Mouse (Mus musculus) liver, embryonic 12.5 days (tissue): ENCODE measurements around the gene Rubcn. TPM values are rescaled to one million over a fixed set of nuclear protein-coding genes. Genes with fewer than 3 reads are reported as not detected.
"Not testable (repeated sequence)": the region's sequence is repeated elsewhere in the genome, so short reads cannot be mapped to it uniquely, and the experiment has no call there.

Source experiments
- ATAC-seq: fragments of 200-750 bp; cut with Nextera tagmentation; 2 replicates; pipeline ENCODE4 v1.8.0; 2017; ENCODE audit warnings: moderate number of reproducible peaks, mild to moderate bottlenecking, moderate library complexity
- H3K27ac ChIP-seq: fragments of 300-500 bp; sonication (generic); 2 replicates; pipeline ENCODE4 v1.5.1; 2016; ENCODE audit warnings: mild to moderate bottlenecking
- H3K27me3 ChIP-seq: fragments of 300-500 bp; sonication (generic); replicated peaks from 2 replicates; pipeline ENCODE4 v1.6.1; 2016; ENCODE audit warnings: mild to moderate bottlenecking, moderate library complexity
- H3K36me3 ChIP-seq: fragments of 300-500 bp; sonication (generic); 2 replicates; pipeline ENCODE4 v1.6.1; 2016; ENCODE audit warnings: mild to moderate bottlenecking, moderate library complexity
- H3K4me1 ChIP-seq: fragments of 300-500 bp; sonication (generic); 2 replicates; pipeline ENCODE4 v1.6.1; 2016
- H3K4me2 ChIP-seq: fragments of 300-500 bp; sonication (generic); 2 replicates; pipeline ENCODE4 v1.6.1; 2016; ENCODE audit warnings: mild to moderate bottlenecking, moderate library complexity
- H3K4me3 ChIP-seq: fragments of 300-500 bp; sonication (generic); 2 replicates; pipeline ENCODE4 v1.5.1; 2016; ENCODE audit warnings: mild to moderate bottlenecking, moderate library complexity
- H3K9ac ChIP-seq: fragments of 300-500 bp; sonication (generic); 2 replicates; pipeline ENCODE4 v1.6.1; 2016; ENCODE audit warnings: mild to moderate bottlenecking, moderate library complexity
- H3K9me3 ChIP-seq: fragments of 300-500 bp; sonication (generic); replicated peaks from 2 replicates; pipeline ENCODE4 v1.6.1; 2016; ENCODE audit warnings: mild to moderate bottlenecking, moderate library complexity
- WGBS: fragments of 180-500 bp; shearing (Covaris S2); methylation state at CpG from one replicate; pipeline ENCODE4 v1.1.7; 2016; ENCODE audit not compliant: insufficient replicate concordance; 5-methylcytosine and 5-hydroxymethylcytosine counted together
- polyA plus RNA-seq: library from polyadenylated mRNA; unstranded; fragments of >200 nt; fragmentation: Nextera tagmentation; extraction: Ambion mirVana; gene quantifications from 2 replicates; pipeline ENCODE4 v1.2.1, GENCODE M21; 2016

The Rubcn gene
- polyA plus RNA-seq, result 7.3 and 7.7 TPM in 2 replicates

- Histone ChIP-seq H3K9ac (peak within 1 kb of the TSS; percentile 92), H3K4me3 (peak within 1 kb of the TSS; percentile 76), H3K4me1 (peaks cover 24% of the 10 kb centered on the region), H3K36me3 (no peaks in the 10 kb centered on the region), H3K4me2 (peak within 1 kb of the TSS; percentile 98), H3K27ac (peak within 1 kb of the TSS; percentile 70), H3K27me3 (peaks cover 5% of the 10 kb centered on the region; the same call in 1 of the 2 replicates), H3K9me3 (no peaks in the 10 kb centered on the region)
- under 1% methylated on average over 80 of the region's 83 CpGs for WGBS
- ATAC-seq, result peak; percentile 96
These were observed at the start of gene Rubcn, which contains the start of gene Fyttd1 for GRCm38 (mm10) chr16:32877343-32878156. TSS of gene Rubcn (minus strand) at chr16:32877766. TSS of gene Fyttd1 (plus strand) at chr16:32877500.

GRCm38 (mm10) chr16:32927044-32927443 is 49.5 kb upstream of the Rubcn start:
- no peak for ATAC-seq
- Histone ChIP-seq H3K9me3 (no peaks in the 10 kb centered on the region), H3K4me1 (no peaks in the 10 kb centered on the region), H3K9ac (no peak overlapping the region), H3K4me3 (no peak overlapping the region), H3K27ac (no peak overlapping the region), H3K36me3 (peaks cover 21% of the 10 kb centered on the region), H3K27me3 (no peaks in the 10 kb centered on the region), H3K4me2 (no peak overlapping the region)
- 84% methylated on average over 8 of the region's 8 CpGs for WGBS

GRCm38 (mm10) chr16:32926629-32927028 is 49.1 kb upstream of the Rubcn start:
- ATAC-seq, H3K4me3 ChIP-seq, H3K27me3 ChIP-seq, H3K9ac ChIP-seq, H3K27ac ChIP-seq, H3K9me3 ChIP-seq, H3K4me1 ChIP-seq, H3K4me2 ChIP-seq: not testable (repeated sequence)
- peaks cover 21% of the 10 kb centered on the region for H3K36me3 ChIP-seq
- 88% methylated on average over 9 of the region's 9 CpGs for WGBS

GRCm38 (mm10) chr16:32915292-32916068 is 37.9 kb upstream of the Rubcn start:
- no peak overlapping the region for H3K27ac ChIP-seq
- peak overlapping the region; percentile 84 for H3K4me3 ChIP-seq
- H3K4me2 ChIP-seq, result peak overlapping the region; percentile 86
- H3K9me3 ChIP-seq, result no peaks in the 10 kb centered on the region
- no peak for ATAC-seq
- peaks cover 11% of the 10 kb centered on the region for H3K36me3 ChIP-seq
- peak overlapping the region; percentile 94 for H3K9ac ChIP-seq
- 66% methylated on average over 9 of the region's 9 CpGs for WGBS
- no peaks in the 10 kb centered on the region for H3K27me3 ChIP-seq
- H3K4me1 ChIP-seq, result peaks cover 36% of the 10 kb centered on the region

- ATAC-seq, result peak; percentile 90
- H3K27me3 ChIP-seq, result no peaks in the 10 kb centered on the region
- WGBS, result under 1% methylated on average over 85 of the region's 85 CpGs
- H3K4me2 ChIP-seq, result peak within 1 kb of the TSS; percentile 86
- H3K4me3 ChIP-seq, result peak within 1 kb of the TSS; percentile 84
- peaks cover 36% of the 10 kb centered on the region for H3K4me1 ChIP-seq
- H3K36me3 ChIP-seq, result peaks cover 1% of the 10 kb centered on the region; the same call in 1 of the 2 replicates
- peak within 1 kb of the TSS; percentile 94 for H3K9ac ChIP-seq
- H3K9me3 ChIP-seq, result no peaks in the 10 kb centered on the region
- H3K27ac ChIP-seq, result peak within 1 kb of the TSS; percentile 86
These were observed 36.6 kb upstream of the Rubcn start, which contains the start of gene Lrch3 for GRCm38 (mm10) chr16:32913937-32914881. TSS of gene Lrch3 (plus strand) at chr16:32914100.

GRCm38 (mm10) chr16:32913212-32913611 is 35.6 kb upstream of the Rubcn start:
- WGBS, result 53% methylated on average over 7 of the region's 7 CpGs
- no peak for ATAC-seq
- Histone ChIP-seq H3K4me2 (peak overlapping the region; percentile 86), H3K27ac (no peak overlapping the region), H3K27me3 (no peaks in the 10 kb centered on the region), H3K4me1 (peaks cover 36% of the 10 kb centered on the region), H3K4me3 (peak overlapping the region; percentile 84), H3K9ac (peak overlapping the region; percentile 94; the same call in 1 of the 2 replicates), H3K9me3 (no peaks in the 10 kb centered on the region), H3K36me3 (no peaks in the 10 kb centered on the region)

GRCm38 (mm10) chr16:32906727-32907126 is 29.2 kb upstream of the Rubcn start:
- no peak overlapping the region for H3K4me2 ChIP-seq
- 71% methylated on average over 8 of the region's 8 CpGs for WGBS
- H3K4me1 ChIP-seq, result peaks cover 4% of the 10 kb centered on the region
- ATAC-seq, result no peak
- peaks cover 29% of the 10 kb centered on the region for H3K36me3 ChIP-seq
- no peaks in the 10 kb centered on the region for H3K27me3 ChIP-seq
- no peak overlapping the region for H3K4me3 ChIP-seq
- H3K9me3 ChIP-seq, result no peaks in the 10 kb centered on the region
- H3K9ac ChIP-seq, result no peak overlapping the region
- no peak overlapping the region for H3K27ac ChIP-seq

- Histone ChIP-seq H3K27me3 (no peaks in the 10 kb centered on the region), H3K9ac (no peak overlapping the region), H3K27ac (no peak overlapping the region), H3K4me1 (no peaks in the 10 kb centered on the region), H3K4me3 (no peak overlapping the region), H3K36me3 (peaks cover 32% of the 10 kb centered on the region), H3K4me2 (no peak overlapping the region), H3K9me3 (no peaks in the 10 kb centered on the region)
- no peak for ATAC-seq
- 77% methylated on average over 2 of the region's 2 CpGs for WGBS
These were observed 28.6 kb upstream of the Rubcn start for GRCm38 (mm10) chr16:32906186-32906585.

GRCm38 (mm10) chr16:32902051-32902428 is 24.5 kb upstream of the Rubcn start:
- H3K36me3 ChIP-seq, result peaks cover 53% of the 10 kb centered on the region
- H3K4me2 ChIP-seq, result no peak overlapping the region
- no peaks in the 10 kb centered on the region for H3K4me1 ChIP-seq
- no peak for ATAC-seq
- no peaks in the 10 kb centered on the region for H3K27me3 ChIP-seq
- WGBS, result 60% methylated on average over 3 of the region's 3 CpGs
- no peak overlapping the region for H3K27ac ChIP-seq
- H3K9ac ChIP-seq, result no peak overlapping the region
- H3K4me3 ChIP-seq, result no peak overlapping the region
- H3K9me3 ChIP-seq, result no peaks in the 10 kb centered on the region

GRCm38 (mm10) chr16:32901360-32902050 is 23.9 kb upstream of the Rubcn start:
- no peaks in the 10 kb centered on the region for H3K27me3 ChIP-seq
- no peak for ATAC-seq
- no peaks in the 10 kb centered on the region for H3K9me3 ChIP-seq
- no peak overlapping the region for H3K4me3 ChIP-seq
- H3K4me1 ChIP-seq, result peaks cover 2% of the 10 kb centered on the region; the same call in 1 of the 2 replicates
- no peak overlapping the region for H3K9ac ChIP-seq
- H3K4me2 ChIP-seq, result no peak overlapping the region
- peaks cover 48% of the 10 kb centered on the region for H3K36me3 ChIP-seq
- 81% methylated on average over 2 of the region's 2 CpGs for WGBS
- no peak overlapping the region for H3K27ac ChIP-seq

- Histone ChIP-seq H3K9me3 (no peaks in the 10 kb centered on the region), H3K9ac (no peak overlapping the region), H3K36me3 (peaks cover 64% of the 10 kb centered on the region), H3K4me2 (no peak overlapping the region), H3K4me3 (no peak overlapping the region), H3K27ac (no peak overlapping the region), H3K4me1 (peaks cover 7% of the 10 kb centered on the region; the same call in 1 of the 2 replicates), H3K27me3 (no peaks in the 10 kb centered on the region)
- no peak for ATAC-seq
These were observed 18.6 kb upstream of the Rubcn start for GRCm38 (mm10) chr16:32896126-32896525.
